Mouse (Mus musculus) embryonic facial prominence, embryonic 12.5 days (tissue): ENCODE measurements around the gene Dcst1. TPM values are rescaled to one million over a fixed set of nuclear protein-coding genes. Genes with fewer than 3 reads are reported as not detected.
A peak's percentile ranks its signal among the peaks of the same experiment; 100 is the strongest.

Experiments
- ATAC-seq: fragments of 200-750 bp; cut with Nextera tagmentation; 2 replicates; pipeline ENCODE4 v1.8.0; 2017; ENCODE audit not compliant: insufficient number of reproducible peaks, insufficient read depth, low FRiP score, low TSS enrichment
- H3K27ac ChIP-seq: fragments of 300-500 bp; sonication (generic); 2 replicates; pipeline ENCODE4 v1.5.1; 2016; ENCODE audit warnings: mild to moderate bottlenecking
- H3K27me3 ChIP-seq: fragments of 300-500 bp; sonication (generic); 2 replicates; pipeline ENCODE4 v1.6.1; 2016; ENCODE audit warnings: mild to moderate bottlenecking, moderate library complexity
- H3K36me3 ChIP-seq: fragments of 300-500 bp; sonication (generic); 2 replicates; pipeline ENCODE4 v1.6.1; 2016; ENCODE audit warnings: mild to moderate bottlenecking
- H3K4me1 ChIP-seq: fragments of 300-500 bp; sonication (generic); 2 replicates; pipeline ENCODE4 v1.6.1; 2016
- H3K4me2 ChIP-seq: fragments of 300-500 bp; sonication (generic); replicated peaks from 2 replicates; pipeline ENCODE4 v1.6.1; 2016; ENCODE audit warnings: mild to moderate bottlenecking, moderate library complexity
- H3K4me3 ChIP-seq: fragments of 300-500 bp; sonication (generic); 2 replicates; pipeline ENCODE4 v1.5.1; 2016; ENCODE audit warnings: mild to moderate bottlenecking
- H3K9ac ChIP-seq: fragments of 300-500 bp; sonication (generic); 2 replicates; pipeline ENCODE4 v1.6.1; 2016; ENCODE audit warnings: mild to moderate bottlenecking, moderate library complexity
- H3K9me3 ChIP-seq: fragments of 300-500 bp; sonication (generic); 2 replicates; pipeline ENCODE4 v1.6.1; 2016; ENCODE audit warnings: mild to moderate bottlenecking, moderate library complexity
- WGBS: fragments of 180-500 bp; shearing (Covaris S2); methylation state at CpG from one replicate; pipeline ENCODE4 v1.1.7; 2016; 5-methylcytosine and 5-hydroxymethylcytosine counted together
- polyA plus RNA-seq: library from polyadenylated mRNA; unstranded; fragments of >200 nt; fragmentation: Nextera tagmentation; extraction: Ambion mirVana; gene quantifications from 2 replicates; pipeline ENCODE4 v1.2.1, GENCODE M21; 2016

The Dcst1 gene
- polyA plus RNA-seq, 1 experiment from 2014 or later = 0.32 TPM

DNA sequence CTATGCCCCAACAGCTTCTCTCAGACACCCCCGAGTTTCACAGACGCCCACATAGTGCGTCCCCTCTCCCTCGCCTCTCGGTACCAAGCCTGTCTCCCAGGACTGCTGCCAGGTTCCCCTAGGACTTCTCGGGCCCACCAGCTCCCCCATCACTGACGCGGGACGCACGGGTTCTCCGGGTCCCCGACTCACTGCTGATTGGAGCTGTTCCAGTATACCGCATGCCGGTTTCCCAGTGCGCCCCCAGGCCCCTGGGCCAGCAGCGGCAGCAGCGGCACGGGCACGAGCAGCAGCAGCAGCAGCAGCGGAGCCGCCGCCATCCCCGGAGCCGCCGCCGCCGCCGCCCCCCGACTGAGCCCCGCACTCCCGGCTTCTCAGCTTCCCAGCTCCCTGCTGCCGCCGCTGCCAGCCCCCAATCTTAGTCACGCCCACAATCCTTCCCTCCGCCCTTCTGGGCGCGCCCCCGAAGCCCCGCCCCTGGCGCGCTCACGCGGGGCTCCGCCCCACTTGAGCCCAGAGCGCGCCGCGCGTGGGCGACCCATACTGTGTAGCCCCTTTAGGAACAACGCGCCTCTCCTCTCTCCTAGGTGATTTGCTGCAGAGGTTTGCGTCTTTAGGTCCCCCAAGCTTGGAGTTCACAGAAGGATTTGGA, 42.4 kb downstream of the Dcst1 start, which contains the start of gene Efna3:
TSS of gene Efna3 (minus strand) at position 452 of the 652 bp plus-strand sequence.
- peaks cover 46% of the 10 kb centered on the region for H3K27me3 ChIP-seq
- H3K4me3 ChIP-seq = peak within 1 kb of the TSS; percentile 68
- H3K9ac ChIP-seq = peak within 1 kb of the TSS; percentile 71
- H3K36me3 ChIP-seq = no peaks in the 10 kb centered on the region
- WGBS = under 1% methylated on average over 51 of the region's 53 CpGs
- H3K4me1 ChIP-seq = peaks cover 38% of the 10 kb centered on the region
- no peak within 1 kb of the TSS; the same call in 1 of the 2 replicates for H3K27ac ChIP-seq
- H3K9me3 ChIP-seq = no peaks in the 10 kb centered on the region
- peak within 1 kb of the TSS; percentile 96 for H3K4me2 ChIP-seq
- 0 out of 2 replicates have a peak, but pooled peaks have one; percentile 22 for ATAC-seq

DNA sequence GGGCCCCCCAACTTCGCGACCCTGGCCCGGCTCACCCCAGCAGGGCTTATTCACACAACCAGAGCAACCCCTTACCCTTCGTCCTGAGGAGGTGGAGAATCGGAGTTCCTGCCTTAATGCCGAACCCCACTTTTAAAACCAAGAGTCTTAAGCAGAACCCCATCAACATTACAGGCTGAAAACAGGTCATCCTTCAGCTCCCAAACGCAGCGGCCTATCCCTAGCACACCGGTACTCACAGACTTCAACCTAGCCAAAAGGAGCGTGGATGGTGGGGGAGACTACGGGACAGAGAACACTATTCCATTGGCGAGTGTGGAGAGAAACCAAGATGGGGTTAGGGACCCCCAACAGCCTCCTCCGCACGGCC, 42.9 kb downstream of the Dcst1 start:
- H3K27me3 ChIP-seq = peaks cover 50% of the 10 kb centered on the region
- peaks cover 43% of the 10 kb centered on the region for H3K4me1 ChIP-seq
- WGBS = under 1% methylated on average over 14 of the region's 14 CpGs
- H3K27ac ChIP-seq = no peak overlapping the region
- no peaks in the 10 kb centered on the region for H3K9me3 ChIP-seq
- no peak for ATAC-seq
- H3K4me2 ChIP-seq = peak overlapping the region; percentile 96
- H3K4me3 ChIP-seq = peak overlapping the region; percentile 68
- H3K36me3 ChIP-seq = no peaks in the 10 kb centered on the region
- H3K9ac ChIP-seq = peak overlapping the region; percentile 71

DNA sequence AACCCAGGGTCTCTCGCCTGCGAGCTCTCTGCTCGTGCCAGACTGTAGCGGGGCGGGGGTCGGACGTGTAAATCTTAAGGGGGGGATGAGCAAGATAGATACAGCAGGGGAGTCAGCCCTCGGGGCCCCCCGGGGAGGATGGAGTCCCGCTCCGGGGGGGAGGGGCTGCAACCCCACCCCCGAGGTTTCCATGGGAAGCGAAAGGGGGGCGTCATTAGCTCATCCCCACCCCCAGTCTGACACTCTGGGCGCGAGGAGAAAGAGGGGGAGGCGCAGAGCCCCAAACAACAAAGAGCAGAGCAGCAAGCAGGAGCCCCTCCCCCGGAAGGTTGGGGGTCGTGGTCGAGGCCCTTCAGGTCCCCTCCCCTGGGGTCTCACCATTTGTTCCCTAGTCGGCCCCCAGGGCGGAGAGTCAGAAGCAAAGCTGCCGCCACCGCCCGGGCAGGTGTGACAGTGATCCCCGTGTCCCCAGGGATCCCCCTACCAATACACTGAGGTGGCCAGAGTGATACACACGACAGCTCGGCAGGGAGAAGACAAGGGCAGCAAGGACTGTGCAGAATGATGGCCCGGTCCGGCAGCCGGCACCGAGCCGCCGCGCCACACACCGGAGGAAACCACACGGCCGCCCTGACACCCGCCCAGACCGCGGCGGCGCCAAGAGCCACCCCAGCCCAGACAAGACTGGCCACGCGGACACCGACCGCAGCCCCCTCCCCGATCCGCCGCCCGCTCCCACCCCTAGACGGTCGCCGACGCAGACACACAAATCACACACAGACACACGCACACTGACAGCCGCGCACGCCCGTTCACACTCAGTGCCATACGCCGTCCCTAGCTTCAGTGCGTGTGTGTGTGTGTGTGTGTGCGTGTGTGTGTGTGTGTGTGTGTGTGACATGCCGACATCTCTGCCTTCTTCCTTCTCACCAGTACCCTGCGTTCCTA, 43.6 kb downstream of the Dcst1 start:
- 0 out of 2 replicates have a peak, but pooled peaks have one; percentile 3 for ATAC-seq

DNA sequence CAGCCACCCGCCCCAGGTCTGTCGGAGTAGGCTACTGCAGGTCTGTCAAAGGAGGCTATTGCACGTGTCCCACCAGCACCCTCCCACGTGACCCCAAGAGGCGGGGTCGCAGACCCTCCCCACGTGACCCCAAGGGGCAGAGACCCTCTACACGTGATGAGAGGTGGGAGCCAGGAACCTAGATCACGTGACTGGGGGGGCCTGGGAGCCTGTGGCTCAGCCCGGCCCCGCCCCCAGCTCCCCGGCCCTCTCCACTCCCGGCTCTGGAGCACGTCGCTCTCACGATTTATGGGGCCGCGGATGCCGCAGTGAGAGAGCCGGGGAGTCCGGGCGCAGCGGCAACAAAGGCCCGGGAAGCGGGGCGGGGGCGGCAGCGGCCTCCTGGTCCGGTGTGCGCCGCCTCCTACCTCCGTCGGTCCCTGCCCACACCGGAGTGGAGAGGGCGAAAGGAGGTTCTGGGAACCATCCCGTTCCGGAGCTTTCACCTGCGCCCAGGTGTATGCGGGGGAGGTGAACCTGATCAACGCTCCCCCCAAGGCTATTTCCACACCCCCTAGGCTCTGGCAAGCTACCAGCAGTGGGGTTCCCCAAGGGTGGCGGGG, 44.4 kb downstream of the Dcst1 start:
- Histone ChIP-seq H3K36me3 (no peaks in the 10 kb centered on the region), H3K27me3 (peaks cover 59% of the 10 kb centered on the region), H3K27ac (peak overlapping the region; percentile 36; the same call in 1 of the 2 replicates), H3K9me3 (no peaks in the 10 kb centered on the region), H3K4me2 (peak overlapping the region; percentile 96), H3K9ac (peak overlapping the region; percentile 71), H3K4me3 (peak overlapping the region; percentile 68), H3K4me1 (peaks cover 55% of the 10 kb centered on the region)
- no peak for ATAC-seq
- WGBS = 1% methylated on average over 39 of the region's 41 CpGs

More for the DNA sequence above, 43.6 kb downstream of the Dcst1 start:
- Histone ChIP-seq H3K4me3 (peak overlapping the region; percentile 68), H3K27ac (peak overlapping the region; percentile 36; the same call in 1 of the 2 replicates), H3K9me3 (no peaks in the 10 kb centered on the region), H3K9ac (peak overlapping the region; percentile 71), H3K4me1 (peaks cover 47% of the 10 kb centered on the region), H3K27me3 (peaks cover 51% of the 10 kb centered on the region), H3K4me2 (peak overlapping the region; percentile 96), H3K36me3 (no peaks in the 10 kb centered on the region)
- under 1% methylated on average over 64 of the region's 66 CpGs for WGBS

DNA sequence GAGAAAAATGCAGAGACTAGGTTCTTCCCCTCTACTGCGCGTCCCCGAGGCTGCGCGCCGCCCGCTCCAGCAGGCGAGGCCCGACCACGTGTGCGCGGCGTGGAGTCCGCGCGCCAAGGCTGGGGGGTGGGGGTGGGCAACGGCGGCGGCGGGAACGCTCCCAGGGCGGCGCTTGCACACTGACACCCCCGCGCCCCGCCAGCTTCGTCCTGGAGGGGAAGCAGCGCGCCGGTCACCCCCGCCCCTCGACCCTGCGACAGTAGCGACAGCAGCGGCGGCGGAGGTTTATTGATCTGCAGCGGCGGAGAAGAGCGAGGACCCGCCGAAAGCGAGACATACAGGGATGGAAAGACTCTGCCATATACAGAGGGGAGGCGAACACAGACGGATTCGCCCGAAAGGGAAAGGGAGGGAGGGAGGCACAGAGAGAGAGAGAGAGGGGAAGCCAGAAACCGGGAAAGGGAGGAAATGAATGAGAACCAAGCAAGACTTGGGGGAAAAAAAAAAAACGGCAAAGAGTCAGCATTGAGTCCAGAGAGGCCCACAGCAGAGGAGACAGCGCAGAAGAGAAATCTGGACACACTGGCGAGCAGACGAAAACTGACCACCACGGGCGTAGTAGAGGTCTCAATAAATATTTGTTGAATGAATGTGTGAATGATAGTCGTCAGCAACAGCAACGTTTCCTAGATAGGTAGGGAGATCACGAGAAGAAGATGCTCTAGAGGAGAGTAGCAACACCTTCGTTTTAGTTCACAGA, 45.3 kb downstream of the Dcst1 start:
- H3K4me2 ChIP-seq = peak overlapping the region; percentile 96
- H3K4me1 ChIP-seq = peaks cover 64% of the 10 kb centered on the region
- ATAC-seq = no peak
- no peaks in the 10 kb centered on the region for H3K9me3 ChIP-seq
- H3K27ac ChIP-seq = 0 out of 2 replicates have a peak overlapping the region, but pooled peaks have one; percentile 11
- WGBS = 4% methylated on average over 58 of the region's 58 CpGs
- peaks cover 60% of the 10 kb centered on the region for H3K27me3 ChIP-seq
- H3K36me3 ChIP-seq = no peaks in the 10 kb centered on the region
- peak overlapping the region; percentile 54 for H3K9ac ChIP-seq
- H3K4me3 ChIP-seq = peak overlapping the region; percentile 68

DNA sequence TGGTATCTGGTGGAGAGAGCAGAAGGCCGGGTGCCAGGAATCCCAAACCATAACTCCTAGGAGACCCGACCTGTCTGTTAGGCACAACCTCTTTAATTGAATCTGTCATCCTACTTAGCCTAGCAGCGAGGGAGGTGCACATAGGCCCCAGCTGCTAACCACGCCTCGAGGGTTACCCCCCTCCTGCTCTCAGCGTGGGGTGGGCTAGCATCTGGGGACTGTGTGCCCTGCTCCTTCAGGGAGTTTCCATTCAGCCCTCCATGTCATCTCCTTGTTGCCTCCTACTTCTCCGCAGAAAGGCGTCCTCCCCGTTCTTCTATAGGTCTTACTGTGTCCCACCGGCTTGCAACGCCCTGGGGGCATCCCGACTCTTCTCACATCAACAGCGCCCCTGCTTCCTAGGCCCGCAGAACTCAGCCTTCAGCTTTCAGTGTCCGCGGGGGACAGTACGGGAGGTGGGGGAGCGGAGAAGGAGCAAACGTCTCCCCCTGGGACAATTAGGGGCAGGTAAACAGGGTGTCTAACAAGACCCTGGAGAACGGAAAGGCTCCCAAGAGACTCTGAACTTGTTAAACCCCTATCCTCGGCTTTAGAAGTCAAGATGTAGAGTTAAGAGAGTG, 46.0 kb downstream of the Dcst1 start:
- WGBS = 7% methylated on average over 21 of the region's 21 CpGs
- H3K9ac ChIP-seq = peak overlapping the region; percentile 54
- no peaks in the 10 kb centered on the region for H3K36me3 ChIP-seq
- H3K27me3 ChIP-seq = peaks cover 60% of the 10 kb centered on the region
- no peaks in the 10 kb centered on the region for H3K9me3 ChIP-seq
- H3K4me2 ChIP-seq = peak overlapping the region; percentile 96
- peaks cover 66% of the 10 kb centered on the region for H3K4me1 ChIP-seq
- 0 out of 2 replicates have a peak overlapping the region, but pooled peaks have one; percentile 11 for H3K27ac ChIP-seq
- H3K4me3 ChIP-seq = peak overlapping the region; percentile 68
- ATAC-seq = no peak

DNA sequence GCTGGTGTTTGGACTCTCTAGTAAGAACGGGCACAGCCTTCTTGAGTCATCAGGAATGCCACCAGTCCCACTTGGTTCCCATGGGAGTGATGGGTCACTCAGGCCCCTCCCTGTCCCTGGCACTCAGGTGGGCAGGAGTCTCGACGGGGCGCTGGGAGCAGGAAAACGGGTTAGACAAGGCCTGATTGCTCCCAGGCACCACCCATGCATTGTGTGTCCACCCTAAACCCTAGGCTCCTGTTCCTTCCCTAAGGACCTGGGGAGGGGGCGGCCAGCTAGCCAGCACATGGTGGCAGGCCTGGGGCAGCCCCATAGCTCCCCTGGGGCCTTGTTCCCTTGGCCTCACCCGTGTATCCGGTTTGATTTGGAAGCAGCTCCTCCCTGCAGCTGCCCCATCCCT, 46.7 kb downstream of the Dcst1 start:
- H3K4me2 ChIP-seq = no peak overlapping the region
- H3K9me3 ChIP-seq = no peaks in the 10 kb centered on the region
- ATAC-seq = no peak
- no peaks in the 10 kb centered on the region for H3K36me3 ChIP-seq
- no peak overlapping the region for H3K27ac ChIP-seq
- peaks cover 60% of the 10 kb centered on the region for H3K27me3 ChIP-seq
- 64% methylated on average over 8 of the region's 8 CpGs for WGBS
- peaks cover 66% of the 10 kb centered on the region for H3K4me1 ChIP-seq
- no peak overlapping the region for H3K9ac ChIP-seq
- no peak overlapping the region for H3K4me3 ChIP-seq

DNA sequence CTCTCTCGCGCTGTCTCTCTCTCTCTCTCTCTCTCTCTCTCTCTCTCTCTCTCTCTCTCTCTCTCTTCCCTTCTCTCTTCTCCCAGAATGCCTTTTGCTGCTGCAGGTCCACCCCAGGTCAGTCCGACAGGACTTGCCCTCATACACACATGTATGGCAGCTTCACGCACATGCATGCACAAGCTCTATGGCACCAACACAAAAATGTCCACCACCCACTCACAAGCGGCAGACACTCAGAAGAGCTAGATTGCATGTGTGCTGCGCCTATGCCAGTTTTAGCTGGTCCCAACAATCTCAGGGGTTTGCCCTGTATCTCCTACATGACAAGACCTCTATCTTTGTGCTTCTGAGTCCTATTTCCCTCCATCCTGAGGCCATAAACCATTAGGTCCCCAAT, 47.8 kb downstream of the Dcst1 start:
- H3K27ac ChIP-seq = no peak overlapping the region
- H3K27me3 ChIP-seq = peaks cover 60% of the 10 kb centered on the region
- H3K36me3 ChIP-seq = no peaks in the 10 kb centered on the region
- peak overlapping the region; percentile 12; the same call in 1 of the 2 replicates for H3K9ac ChIP-seq
- no peak for ATAC-seq
- H3K4me3 ChIP-seq = no peak overlapping the region
- H3K4me2 ChIP-seq = peak overlapping the region; percentile 71
- WGBS = 50% methylated on average over 6 of the region's 6 CpGs
- no peaks in the 10 kb centered on the region for H3K9me3 ChIP-seq
- H3K4me1 ChIP-seq = peaks cover 66% of the 10 kb centered on the region

DNA sequence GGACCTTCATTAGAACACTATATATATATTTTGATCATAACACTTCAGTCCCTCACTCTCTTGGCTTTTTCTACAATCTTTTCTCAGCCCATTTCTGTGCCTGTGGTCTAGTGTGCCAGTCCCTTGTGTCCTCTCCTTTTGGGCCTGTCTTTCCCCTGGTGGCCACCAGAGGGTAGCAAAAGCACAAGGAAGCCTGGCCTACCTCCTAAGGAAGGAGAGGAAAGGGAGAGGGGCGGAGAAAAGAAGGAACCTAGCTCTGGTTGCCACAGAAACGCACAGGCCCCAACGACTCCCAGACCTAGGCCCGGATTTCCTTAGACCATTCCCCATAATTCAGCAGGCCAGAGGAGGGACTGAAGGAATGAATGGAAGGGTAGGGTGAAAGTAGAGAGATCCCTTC, 48.2 kb downstream of the Dcst1 start:
- Histone ChIP-seq H3K4me2 (peak overlapping the region; percentile 71), H3K9me3 (no peaks in the 10 kb centered on the region), H3K27ac (no peak overlapping the region), H3K4me1 (peaks cover 62% of the 10 kb centered on the region), H3K27me3 (peaks cover 56% of the 10 kb centered on the region), H3K36me3 (no peaks in the 10 kb centered on the region), H3K4me3 (no peak overlapping the region), H3K9ac (0 out of 2 replicates have a peak overlapping the region, but pooled peaks have one; percentile 12)
- WGBS = 2% methylated on average over 4 of the region's 4 CpGs
- ATAC-seq = no peak

DNA sequence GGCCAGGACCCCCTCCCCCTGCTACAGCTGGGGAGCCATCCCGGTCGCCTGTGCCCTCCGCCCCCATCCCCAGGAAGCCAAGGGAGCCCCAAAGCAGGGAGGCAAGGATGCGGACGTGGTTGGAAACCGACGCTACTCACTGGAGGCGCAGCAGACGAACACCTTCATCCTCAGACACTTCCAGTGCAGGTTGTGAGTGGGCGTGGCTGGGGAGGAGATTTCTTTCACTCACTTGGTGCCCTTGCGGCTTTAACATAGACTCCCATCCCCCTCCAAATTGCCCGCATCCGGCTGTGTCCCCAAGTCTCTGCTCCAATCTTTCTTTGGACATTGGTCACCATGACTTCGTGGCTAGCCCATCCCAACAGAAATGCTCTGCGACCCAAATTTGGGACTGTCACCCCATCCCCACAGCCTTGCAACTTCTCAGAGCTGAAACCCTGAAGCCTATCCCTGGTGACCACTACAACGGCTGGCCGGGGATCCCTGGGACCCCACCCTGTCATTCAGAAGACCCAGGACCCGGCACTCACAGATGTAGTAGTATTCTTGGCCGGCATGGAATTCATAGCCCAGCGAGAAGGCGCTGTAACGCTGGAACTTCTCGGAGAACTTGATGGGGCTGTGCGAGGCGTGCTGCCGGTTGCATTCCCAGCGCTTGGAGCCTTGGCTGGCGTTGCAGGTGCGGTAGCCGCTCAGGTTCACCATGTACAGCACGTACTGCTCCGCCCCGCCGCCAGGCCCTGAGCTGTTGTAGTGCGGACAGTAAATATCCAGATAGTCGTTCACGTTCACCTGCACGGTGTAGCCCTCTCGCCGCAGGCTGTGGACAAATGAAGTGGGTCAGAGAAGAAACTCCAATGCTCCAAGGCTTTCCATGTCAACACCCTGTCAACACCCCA, 48.9 kb downstream of the Dcst1 start:
- peak overlapping the region; percentile 42; the same call in 1 of the 2 replicates for H3K9ac ChIP-seq
- peak overlapping the region; percentile 71 for H3K4me2 ChIP-seq
- no peaks in the 10 kb centered on the region for H3K36me3 ChIP-seq
- 7% methylated on average over 40 of the region's 40 CpGs for WGBS
- ATAC-seq = no peak
- H3K27me3 ChIP-seq = peaks cover 49% of the 10 kb centered on the region
- peak overlapping the region; percentile 28 for H3K4me3 ChIP-seq
- no peak overlapping the region for H3K27ac ChIP-seq
- H3K9me3 ChIP-seq = no peaks in the 10 kb centered on the region
- peaks cover 56% of the 10 kb centered on the region for H3K4me1 ChIP-seq
